Mouse (Mus musculus) bone marrow, adult 2 months (tissue): ENCODE results near the gene Parp1.

Experiments used
- CTCF ChIP-seq: fragments of 200-500 bp; IDR thresholded peaks from 2 replicates; pipeline ENCODE4 v1.5.1; 2011; ENCODE audit warnings: low read length, control low read depth; ENCODE audit not compliant: control insufficient read depth, insufficient read depth
- POLR2A ChIP-seq: fragments of 200-500 bp; IDR thresholded peaks from 2 replicates; pipeline ENCODE4 v1.6.1; 2011; ENCODE audit warnings: low read depth, mild to moderate bottlenecking, control low read depth, low read length, borderline replicate concordance; ENCODE audit not compliant: control insufficient read depth

DNA sequence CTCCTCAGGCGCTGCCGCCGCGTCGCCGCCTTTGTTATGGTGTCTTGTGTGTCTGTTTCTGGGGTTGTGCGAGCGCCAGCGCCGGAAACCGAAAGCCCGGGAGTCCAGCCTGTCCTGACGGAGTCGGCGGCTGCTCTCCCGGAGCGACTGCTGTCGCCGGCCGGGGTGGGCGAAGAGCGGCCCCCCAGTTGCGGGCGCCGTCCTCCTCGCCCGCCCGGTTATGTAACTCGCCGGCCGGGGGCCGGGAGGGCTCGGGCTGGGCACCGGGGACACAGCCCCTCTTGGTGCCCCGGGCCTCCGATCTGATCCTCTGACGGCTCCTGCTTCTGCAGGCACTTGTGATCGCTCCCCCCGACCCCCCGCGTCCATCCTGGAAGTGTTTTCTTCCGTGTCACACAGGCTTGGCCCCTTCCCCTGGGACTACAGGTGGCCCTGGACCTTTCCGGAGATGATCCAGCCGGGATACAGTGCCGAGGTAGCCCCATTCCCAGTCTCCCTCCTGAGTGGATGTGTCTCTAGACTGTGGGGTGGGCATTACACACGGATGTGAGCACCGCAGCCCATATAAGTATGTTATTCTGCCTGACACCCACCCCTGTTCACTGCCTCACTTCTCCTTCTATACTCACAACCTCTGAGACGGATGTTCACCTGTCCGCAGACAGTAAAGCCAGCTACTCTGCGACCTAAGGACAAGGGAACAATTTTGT is 72.9 kb downstream of the Parp1 start:
- TF ChIP-seq POLR2A: no peak
- no peak for TF ChIP-seq CTCF
